Mouse (Mus musculus) megakaryocyte, adult 5-6 weeks (primary cell): ENCODE results near the gene Zdhhc18. TPM values are rescaled to one million over a fixed set of nuclear protein-coding genes. Genes with fewer than 3 reads are reported as not detected.

Experiments used
- ATAC-seq: 2 replicates; pipeline ENCODE4 v1.8.0; 2016; ENCODE audit warnings: mild to moderate bottlenecking, inconsistent platforms; ENCODE audit not compliant: poor library complexity, severe bottlenecking
- total RNA-seq, 2 experiments: library from RNA; stranded (forward) in 1 of 2; stranded (reverse) in 1 of 2; fragments of 153-499, 151-499 nt in 1 of 2; fragments of 221-1000, 200-1000 nt in 1 of 2; gene quantifications; 2 replicates each; pipeline versions ENCODE4 v1.2.3 to v1.2.4; 2015 to 2017

The Zdhhc18 gene
- total RNA-seq, 2 experiments from 2014 or later: 9.3 to 29.5 TPM

DNA sequence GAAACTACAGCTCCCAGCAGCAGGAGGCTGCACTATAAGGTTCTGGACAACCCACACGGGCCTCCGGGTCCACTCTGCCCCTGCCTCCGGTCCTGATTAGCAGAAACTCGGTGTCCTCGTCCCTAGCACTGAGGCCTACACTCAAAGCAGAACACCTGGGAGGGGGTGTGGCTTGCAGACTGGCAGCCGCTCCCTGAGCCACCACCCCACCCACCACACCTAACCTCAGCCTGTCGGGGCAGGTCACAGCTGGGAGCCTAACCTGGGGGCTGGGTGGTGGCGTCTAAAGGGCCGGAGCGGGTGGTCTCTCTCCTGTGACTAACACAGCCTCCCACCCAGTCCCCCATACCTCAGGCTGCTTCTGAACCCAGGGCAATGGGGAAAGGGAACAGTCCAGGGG, 42.7 kb downstream of the Zdhhc18 start:
- ATAC-seq: no peak

DNA sequence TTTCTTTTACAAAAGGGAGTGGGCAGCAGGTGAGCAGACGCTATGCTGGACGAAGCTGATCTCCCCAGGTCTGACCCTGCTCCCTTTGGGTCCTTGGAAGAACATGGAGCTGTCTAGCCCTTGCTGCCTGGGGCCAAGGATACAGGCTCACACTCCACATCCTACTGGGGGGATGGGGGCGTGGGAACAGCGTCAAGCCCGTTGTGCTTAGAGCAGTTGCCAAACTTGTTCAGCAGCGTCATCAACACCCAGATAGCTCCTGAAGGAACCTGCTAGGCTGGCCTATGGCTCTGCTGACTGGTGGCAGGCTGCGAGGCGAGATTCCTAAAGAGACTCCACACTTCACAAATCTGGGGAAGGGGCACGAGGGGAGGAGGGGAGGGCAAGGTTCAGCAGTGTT, 44.6 kb downstream of the Zdhhc18 start:
- ATAC-seq: no peak

DNA sequence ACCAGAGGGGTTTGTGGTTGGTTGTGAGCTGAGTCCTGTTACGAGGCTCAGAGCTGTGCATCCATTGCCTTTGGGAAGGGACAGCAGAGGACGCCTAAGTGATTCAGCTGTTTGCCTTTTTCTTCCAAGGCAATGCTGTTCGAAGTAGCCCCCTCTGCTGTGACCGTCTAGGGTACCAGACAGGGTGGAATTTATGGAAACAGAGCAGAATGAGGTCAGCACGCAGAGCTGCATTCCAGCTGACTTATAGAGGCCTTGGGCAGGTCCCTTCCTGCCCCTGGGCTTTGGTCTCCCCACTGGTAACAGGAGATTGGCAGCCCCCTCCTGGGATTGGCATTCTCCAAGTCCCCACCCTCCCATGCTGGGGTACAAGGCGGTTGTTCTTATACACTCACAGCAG, 45.1 kb downstream of the Zdhhc18 start:
- no peak for ATAC-seq

DNA sequence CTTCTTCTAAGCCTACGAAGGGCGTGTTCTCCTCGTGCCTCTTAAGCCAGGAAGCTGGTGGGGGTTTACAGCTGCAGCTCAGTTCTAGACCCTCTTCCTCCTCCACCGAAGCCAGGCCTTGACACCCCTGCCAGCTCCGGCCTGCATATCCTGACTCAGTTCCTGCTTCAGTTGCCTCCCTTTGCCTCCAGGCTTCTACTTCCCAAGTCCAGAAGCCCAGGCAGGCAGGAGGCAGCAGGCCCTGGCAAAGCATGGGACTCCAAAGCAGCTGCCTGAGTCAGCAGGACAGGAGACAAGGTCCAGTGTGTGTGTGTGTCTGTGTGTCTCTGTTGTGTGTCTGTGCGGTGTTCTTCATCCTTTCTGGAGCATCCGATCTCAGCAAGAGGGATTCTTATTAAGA, 45.8 kb downstream of the Zdhhc18 start:
- no peak for ATAC-seq

DNA sequence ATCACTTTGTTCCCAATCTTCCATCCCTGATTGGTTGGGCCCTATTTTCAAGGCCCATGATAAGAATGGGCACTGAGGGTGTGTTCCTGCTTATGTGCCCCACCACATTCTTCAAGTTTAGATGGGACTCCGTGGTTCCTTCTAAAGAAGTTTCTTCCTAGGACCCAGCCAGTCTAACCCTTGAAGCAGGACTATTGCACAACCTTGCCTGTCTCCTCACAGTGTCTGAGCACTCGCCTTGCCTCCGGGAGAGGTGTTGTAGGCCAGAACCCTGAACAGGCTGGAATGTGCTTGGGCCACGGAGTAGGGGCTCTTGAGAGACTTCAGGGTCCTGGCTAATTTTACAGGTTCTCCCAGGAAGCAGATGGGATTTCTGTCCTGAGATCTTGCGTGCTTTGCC, 46.9 kb downstream of the Zdhhc18 start:
- ATAC-seq: no peak

DNA sequence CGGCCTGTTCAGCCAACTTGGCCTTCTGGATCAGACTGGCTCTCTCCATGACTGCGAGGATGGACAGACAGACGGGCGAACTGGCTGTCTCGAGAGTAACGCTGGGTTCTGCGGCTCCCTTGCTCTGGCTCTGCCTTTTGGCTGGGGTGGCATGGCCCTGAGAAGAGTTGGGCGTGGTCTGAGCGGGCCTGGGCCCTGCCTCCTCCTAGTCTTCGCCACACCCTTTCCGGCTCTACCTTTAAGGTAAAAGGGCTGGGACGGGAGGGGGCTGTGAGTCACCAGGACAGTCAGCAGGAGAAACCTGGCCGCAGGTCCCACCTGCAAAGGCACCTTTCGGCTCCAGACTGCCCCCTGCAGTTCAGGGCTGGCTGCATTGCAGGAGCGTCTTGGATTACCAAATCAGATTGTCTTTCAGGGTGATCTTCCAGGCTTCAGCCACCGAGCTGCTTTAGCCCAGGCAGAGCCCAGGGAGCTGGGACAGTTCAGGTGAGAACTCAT, 48.2 kb downstream of the Zdhhc18 start, which contains the start of gene Sfn:
Sfn (minus strand) TSS at position 448 of the 498 bp plus-strand sequence.
- peak; percentile 29 for ATAC-seq

DNA sequence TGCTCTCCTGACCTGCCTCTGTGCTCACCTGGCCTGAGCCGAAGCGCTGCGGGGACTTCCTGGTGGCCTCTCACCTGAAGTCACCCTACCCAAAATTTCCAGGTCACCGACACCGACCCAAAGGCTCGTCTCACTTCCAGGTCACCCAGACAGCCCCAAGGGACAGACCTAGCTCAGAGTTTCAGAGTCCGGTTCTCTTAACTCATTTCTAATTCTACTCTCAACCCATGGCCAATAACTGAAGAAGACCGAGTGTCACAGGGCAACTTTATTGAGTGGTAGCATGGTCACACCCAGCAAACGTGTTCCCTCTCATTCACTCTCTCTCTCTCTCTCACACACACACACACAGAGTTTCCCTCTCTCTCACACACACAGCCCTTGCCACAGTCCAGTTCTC, 49.6 kb downstream of the Zdhhc18 start:
- ATAC-seq: no peak

DNA sequence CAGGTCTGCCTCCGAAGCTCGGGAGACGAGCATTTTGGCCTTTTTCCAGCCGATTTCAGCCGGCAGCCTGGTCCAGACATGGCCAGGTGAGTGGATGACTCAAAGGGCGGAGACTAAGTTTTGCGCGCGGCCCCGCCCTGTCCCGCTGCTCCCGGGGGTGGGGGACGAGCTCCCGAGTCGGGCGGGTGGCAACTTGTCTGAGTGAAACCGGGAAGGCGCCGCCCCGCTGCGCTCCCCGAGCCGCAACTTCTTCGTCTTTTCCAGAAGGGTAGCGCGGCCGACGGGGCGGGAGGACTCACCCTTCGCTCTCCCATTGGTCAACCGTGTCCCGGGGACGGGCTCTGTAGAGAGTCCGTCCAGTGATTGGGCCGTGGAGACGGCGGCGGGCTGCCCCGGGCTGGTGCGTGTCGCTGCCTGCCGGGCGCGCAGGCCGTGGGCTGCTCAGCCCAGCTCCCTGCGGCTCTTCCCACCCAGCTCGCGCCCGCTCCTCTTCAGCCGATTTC, 50.3 kb downstream of the Zdhhc18 start:
- peak; percentile 95 for ATAC-seq

DNA sequence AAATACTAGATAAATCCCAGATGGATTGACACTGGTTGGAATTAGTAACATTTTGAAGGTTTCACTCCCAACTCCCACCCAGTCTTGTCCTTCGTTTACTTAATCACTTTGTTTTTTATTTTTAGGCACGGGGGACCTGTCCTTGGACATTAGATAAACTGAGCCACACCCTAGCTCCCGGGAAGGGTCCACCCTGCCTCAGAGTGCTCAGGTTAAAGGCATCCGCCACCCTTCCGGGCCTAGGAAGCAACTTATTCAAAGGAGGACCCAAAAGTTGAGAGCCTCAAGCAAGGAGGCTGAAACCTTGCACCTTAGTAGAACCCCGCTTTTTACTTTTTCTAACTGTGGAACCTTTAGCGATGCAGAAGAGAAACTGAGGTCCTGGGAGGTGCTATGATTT, 50.8 kb downstream of the Zdhhc18 start:
- no peak for ATAC-seq

DNA sequence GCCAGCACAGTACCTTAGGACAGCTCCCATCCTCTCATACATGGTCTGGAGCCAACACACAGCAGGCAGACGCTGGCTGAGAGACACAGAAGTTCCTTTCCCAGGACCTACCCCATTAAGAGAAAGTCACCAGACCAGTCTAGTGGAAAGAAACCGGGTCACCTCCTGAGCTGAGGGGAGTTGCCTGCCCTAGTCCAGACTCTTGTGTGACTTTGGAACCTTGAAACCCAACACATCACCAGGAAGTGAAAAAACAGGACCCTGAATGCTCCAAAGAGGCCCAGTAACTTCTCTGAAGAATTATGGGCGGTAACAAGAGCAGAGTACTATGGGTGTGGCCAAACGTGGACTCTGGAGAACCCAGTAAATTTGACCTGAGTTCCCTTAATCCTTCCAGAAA, 51.3 kb downstream of the Zdhhc18 start:
- ATAC-seq: no peak

DNA sequence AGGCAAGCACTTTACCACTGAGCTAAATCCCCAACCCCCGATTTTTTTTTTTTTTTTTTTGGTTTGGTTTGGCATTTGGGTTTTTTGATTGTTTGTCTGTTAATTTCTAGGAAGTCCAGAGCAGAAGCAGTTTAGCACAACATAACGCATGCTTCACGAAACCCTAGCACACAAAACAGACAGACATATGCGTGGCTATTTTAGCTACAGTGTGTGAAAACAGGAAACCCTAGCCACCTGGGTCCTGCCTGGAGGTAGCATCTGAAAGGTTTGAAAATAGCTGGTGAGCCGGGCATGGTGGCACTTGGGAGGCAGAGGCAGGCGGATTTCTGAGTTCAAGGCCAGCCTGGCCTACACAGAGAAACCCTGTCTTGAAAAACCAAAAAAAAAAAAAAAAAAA, 53.9 kb downstream of the Zdhhc18 start:
- ATAC-seq: no peak

DNA sequence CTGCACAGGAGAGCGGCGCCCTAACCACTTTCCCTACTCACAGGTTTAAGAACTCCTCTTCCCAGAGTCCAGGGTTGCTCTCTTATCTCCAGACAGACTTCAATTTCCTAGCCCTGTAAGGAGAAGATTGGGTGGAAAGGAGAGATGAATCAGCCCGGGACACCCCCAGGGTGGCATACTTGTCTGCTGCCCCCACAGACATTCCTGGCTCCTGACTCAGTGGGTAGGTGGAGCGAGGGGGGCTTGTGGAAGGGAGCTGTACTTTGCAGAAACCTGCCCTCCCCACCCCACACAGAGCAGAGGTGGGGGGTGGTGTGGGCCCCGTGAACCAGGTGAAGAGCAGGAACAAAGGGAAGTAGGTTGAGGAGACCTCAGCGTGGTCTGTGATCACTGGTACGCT, 54.4 kb downstream of the Zdhhc18 start:
- no peak for ATAC-seq

DNA sequence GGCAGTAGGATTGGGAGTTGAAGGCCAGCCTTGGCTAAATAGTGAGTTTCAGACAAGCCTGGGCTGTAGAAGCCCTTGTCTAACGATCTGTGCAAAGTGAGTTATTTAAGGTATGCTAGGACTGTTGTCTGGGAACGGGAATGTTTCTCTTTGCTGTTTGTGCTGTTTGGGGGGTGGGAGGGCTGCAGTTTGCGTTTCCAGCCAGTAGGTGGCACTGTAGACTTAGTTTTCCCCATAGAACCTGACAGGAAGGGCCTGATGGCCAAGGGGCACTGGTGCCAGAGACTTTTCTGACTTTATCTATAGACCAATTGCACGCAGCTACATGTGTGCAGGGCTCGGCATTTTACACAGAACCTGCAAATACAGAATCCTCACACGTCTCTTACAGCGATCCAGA, 57.4 kb downstream of the Zdhhc18 start:
- peak; percentile 87 for ATAC-seq

DNA sequence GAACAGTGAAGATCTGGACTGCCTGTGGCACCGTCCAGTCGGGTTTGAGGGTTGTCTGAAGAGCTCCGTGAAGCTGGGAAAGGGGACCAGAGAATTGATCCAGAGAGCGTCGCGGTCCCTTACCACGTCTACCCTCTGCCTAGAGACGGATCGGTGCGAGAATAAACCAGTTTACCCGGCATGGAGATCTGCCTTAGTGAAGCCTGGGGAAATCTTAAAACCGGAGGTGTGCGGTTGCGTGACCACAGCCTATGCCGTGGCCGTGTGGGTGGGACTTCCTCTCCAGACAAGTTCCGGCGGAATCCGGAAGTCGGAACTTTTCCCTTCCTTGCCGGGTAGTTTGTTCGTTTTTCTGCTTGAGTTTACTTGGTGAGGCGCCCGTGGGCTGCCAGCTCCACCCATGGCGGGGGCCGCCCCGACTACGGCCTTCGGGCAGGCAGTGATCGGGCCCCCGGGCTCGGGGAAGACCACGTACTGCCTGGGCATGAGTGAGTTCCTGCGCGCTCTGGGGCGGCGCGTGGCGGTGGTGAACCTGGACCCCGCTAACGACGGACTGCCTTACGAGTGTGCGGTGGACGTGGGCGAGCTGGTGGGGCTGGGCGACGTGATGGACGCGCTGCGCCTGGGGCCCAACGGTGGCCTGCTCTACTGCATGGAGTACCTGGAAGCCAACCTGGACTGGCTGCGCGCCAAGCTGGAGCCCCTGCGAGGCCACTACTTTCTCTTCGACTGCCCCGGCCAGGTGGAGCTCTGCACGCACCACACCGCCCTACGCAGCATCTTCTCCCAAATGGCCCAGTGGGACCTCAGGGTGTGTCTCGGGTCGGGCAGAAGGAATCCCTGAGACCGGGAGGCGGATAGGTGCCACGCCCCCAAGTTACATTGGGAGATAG, 65.6 kb downstream of the Zdhhc18 start, which contains the start of gene Gpn2:
Gpn2 (plus strand) TSS at position 304 of the 893 bp plus-strand sequence.
- ATAC-seq: peak; percentile 96

DNA sequence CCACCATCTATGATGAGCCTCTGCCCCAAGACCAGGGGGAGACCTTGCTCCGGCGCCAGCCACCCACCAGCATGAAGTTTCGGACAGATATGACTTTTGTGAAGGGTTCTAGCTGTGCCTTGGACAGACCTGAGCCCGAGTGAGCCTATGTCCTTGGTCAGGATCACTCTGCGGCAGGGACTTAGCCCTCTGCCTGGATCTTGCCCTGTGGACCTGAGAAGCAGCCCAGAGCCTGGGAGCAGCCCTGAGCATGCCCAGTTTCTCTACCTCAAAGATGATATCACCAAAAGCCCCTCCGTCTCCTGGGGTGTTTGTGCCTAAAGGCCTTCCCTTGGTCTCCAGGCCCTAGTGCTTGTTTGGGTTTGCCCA, 66.3 kb downstream of the Zdhhc18 start:
- ATAC-seq: no peak

DNA sequence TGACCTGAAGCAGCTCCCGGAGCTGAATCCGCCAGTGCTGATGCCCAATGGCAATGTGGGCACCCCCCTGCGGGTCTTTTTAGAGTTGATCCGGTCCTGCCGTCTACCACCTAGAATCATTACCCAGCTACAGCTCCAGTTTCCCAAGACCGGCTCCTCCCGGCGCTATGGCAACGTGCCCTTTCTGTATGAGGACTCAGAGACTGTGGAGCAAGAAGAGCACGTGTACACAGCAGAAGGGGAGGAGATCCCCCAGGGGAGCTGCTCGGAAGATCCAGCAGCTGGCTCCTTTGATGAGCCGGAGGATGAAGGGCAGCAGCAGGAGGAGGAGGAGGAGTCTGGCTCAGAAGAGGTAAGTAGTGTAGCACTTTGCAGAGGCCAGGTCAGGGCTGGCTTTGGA, 72.0 kb downstream of the Zdhhc18 start:
- ATAC-seq: no peak

DNA sequence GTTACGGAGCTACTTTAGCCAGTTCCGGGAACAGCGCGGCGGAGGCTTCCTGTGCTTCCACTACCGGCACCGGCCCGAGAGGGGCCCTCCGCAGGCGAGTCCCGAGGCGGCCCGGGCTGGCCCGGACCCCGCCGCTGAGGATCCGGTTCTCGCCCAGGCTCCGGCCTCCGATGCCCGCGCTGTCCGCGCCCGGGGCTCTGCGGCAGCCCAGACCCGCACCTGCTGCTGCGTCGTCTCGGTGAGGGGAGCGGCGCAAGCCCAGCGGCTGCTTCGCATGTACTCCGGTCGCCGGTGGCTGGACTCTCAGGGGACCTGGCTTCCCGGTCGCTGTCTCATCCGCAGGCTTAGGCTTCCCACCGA, 75.1 kb downstream of the Zdhhc18 start:
- ATAC-seq: peak; percentile 58; the same call in 1 of the 2 replicates

DNA sequence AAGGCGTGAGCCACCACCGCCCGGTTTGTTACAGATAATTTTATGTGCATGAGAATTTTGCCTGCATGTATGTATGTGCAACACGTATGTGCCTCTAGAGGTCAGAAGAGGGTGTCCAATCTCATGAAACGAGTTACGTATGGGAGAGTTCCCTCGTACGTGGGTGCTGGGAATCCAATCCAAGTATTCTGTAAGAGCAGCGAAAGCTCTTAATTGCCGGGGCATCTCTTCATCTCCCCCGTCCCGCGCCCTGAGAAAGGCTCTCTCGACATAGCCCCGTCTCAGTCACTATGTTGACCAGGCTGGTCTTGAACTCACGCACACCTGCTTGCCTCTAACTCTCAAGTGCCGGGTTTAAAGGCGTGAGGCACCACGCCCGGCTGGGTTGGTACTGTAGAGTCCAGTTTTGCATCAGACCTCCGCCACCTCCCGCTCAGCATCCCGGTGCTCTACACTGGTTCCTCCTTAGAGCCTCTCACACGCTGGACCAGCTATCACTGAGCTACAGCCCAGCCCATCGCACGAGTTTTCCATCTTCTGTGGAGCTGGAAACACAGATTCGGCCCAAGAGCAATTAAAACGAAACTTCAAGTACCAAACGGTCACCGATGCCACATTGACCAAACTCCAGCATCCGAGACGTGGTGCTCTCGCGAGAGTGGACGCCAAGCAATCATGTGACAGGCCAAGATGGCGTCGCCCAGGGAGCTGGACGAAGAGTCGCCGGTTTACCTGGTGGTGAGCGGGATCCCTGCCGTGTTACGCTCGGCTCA, 75.7 kb downstream of the Zdhhc18 start, which contains the start of gene Gpatch3:
Gpatch3 (plus strand) TSS at position 676 of the 773 bp plus-strand sequence.
- peak; percentile 96 for ATAC-seq

DNA sequence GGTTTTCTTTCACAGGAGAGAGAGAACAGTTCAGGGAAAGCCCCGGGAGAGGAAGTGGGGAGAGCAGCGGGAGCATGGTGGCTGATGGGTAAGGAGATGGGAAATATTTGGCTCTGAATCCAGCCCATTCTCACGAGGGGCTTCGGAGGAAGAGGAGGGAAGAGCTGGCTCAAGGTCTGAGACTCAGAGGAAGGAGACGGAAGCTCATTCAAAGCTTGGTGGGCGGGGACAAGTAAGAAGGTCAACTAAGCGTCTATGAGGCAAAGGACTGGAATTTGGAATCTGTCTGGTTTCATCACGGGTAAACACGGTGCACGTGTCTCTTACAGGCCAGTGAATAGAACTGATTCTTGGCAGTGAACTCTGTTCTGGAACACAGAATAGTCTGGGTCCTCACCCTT, 79.9 kb downstream of the Zdhhc18 start:
- ATAC-seq: no peak

DNA sequence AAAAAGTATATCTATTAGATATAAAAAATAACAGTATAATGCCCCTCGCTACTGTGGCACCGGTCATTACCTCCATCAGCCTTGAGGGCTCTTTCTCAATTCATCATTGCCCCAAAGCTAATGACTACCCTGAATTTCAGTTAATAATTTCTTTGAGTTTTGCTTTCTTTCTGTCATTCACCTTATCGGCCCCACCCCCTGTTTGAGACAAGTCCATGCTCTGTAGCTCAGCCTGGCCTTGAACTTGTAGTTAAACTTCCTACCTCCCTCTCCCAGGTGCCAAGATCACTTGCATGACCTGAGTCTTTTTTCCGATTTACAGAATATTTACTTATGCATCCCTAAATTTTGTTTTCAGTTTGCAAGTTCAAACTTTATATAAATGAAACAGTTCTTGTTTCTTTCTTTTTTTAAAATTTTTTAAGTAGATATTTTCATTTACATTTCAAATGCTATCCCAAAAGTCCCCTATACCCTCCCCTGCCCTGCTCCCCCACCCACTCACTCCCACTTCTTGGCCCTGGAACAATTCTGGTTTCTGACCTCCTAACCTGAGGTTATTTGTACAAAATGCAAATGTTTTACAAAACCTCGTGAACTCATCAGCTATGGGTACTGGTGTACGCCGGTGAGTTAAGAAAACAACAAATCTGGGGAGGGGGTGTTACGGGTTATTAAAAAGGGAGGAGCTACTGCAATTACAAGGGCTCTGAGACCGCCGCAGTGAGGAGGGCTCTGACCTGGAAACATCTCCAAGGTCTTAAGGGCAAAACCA, 80.5 kb downstream of the Zdhhc18 start:
- ATAC-seq: no peak

DNA sequence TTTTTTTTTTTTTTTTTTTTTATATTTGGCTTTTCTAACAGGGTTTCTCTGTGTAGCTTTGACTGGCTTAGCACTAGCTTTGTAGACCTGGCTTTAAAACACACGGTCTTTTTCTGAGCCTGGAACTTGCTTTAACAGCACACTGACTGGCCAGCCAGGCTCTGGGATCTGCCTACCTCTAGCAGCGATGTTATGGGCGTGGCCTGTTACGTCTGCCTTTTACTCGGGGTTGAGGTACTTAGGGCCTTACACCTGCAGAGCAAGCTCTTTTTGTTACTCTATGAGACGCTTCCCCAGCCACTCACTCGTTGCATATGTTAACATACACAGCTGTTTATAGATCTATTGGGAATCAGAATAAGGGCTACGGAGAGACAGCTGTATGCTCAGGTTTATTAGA, 82.7 kb downstream of the Zdhhc18 start:
- ATAC-seq: no peak
